Mouse (Mus musculus): ENCODE results near the gene Birc2. TPM values are rescaled to one million over a fixed set of nuclear protein-coding genes. Genes with fewer than 3 reads are reported as not detected.
A peak's percentile ranks its signal among the peaks of the same experiment; 100 is the strongest.

The Birc2 gene
- polyA plus RNA-seq (2016; fragmentation: Nextera tagmentation; extraction: Ambion mirVana) = 15.0 and 15.6 TPM in 2 replicates

- no peaks in the 10 kb centered on the region for H3K27me3 ChIP-seq (replicated peaks)
- H3K4me3 ChIP-seq = peak within 1 kb of the TSS; percentile 76
- under 1% methylated on average over 68 of the region's 68 CpGs for WGBS (ENCODE audit: insufficient replicate concordance)
- peak within 1 kb of the TSS; percentile 90 for H3K9ac ChIP-seq
- peak within 1 kb of the TSS; percentile 99 for H3K27ac ChIP-seq
- peaks cover 31% of the 10 kb centered on the region for H3K4me1 ChIP-seq
- H3K9me3 ChIP-seq (replicated peaks) = no peaks in the 10 kb centered on the region
- peaks cover 25% of the 10 kb centered on the region for H3K36me3 ChIP-seq
- ATAC-seq = peak; percentile 98
- H3K4me2 ChIP-seq = peak within 1 kb of the TSS; percentile 86
These were observed at the start of gene Birc2 for GRCm38 (mm10) chr9:7836905-7837805. Birc2 (minus strand) TSS chr9:7837064.

DNA sequence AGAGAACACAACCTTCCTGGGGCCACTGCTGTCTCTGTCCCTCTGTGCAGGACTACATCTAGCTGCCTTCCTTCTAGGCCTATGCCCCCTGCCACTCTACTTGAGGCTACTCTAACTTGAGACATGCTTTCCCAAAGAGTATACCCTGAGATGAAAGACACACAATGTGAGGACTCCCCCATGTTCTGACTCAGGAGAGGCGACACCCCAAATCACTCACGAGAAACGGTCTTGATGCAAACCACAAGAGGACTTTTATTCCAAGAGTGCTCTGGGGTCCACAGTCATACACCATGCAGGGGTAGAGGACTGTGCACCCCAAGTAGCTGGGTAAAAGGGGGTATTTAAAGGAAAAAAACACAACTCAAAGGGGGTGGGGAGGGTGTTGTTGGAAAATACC, 47.5 kb upstream of the Birc2 start:
- Histone ChIP-seq H3K4me3 (no peak overlapping the region), H3K36me3 (no peaks in the 10 kb centered on the region), H3K9ac (no peak overlapping the region), H3K4me2 (no peak overlapping the region), H3K27me3 (replicated peaks) (no peaks in the 10 kb centered on the region), H3K4me1 (no peaks in the 10 kb centered on the region), H3K27ac (no peak overlapping the region), H3K9me3 (replicated peaks) (peaks cover 8% of the 10 kb centered on the region)
- 91% methylated on average over 3 of the region's 3 CpGs for WGBS (ENCODE audit: insufficient replicate concordance)
- no peak for ATAC-seq

DNA sequence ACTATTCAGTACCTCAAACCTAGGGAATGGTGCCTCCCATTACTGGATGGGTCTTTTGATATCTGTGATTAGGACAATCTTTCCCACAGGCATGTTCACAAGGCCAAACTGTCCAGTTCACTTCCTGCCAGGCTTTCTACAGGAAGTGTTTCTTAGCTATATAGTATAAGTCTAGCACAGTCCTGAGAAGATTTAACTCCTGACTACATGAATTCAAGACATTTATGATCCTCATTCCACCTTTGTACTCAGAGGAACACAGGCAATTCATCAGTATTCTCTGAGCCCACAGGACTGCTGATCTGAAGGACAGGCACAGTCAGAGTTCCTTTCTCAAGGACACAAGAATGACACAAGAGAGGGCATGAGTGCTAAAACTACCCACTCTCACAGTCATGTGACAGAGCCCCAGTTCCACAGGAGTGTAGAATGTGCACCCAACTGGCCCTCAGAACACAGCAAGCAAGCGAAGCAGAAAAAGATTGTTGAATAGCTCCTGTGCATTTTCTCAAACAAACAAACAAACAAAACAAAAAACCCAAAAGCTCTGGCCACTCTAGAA, 45.5 kb upstream of the Birc2 start:
- Histone ChIP-seq H3K9me3 (replicated peaks) (peaks cover 8% of the 10 kb centered on the region), H3K4me2 (no peak overlapping the region), H3K9ac (no peak overlapping the region), H3K4me3 (no peak overlapping the region), H3K36me3 (no peaks in the 10 kb centered on the region), H3K27ac (no peak overlapping the region), H3K4me1 (no peaks in the 10 kb centered on the region), H3K27me3 (replicated peaks) (0 out of 2 replicates have a peak, but pooled peaks cover 5% of the 10 kb centered on the region)
- ATAC-seq = no peak
- WGBS (ENCODE audit: insufficient replicate concordance) = 73% methylated on average over 1 of the region's 1 CpGs

DNA sequence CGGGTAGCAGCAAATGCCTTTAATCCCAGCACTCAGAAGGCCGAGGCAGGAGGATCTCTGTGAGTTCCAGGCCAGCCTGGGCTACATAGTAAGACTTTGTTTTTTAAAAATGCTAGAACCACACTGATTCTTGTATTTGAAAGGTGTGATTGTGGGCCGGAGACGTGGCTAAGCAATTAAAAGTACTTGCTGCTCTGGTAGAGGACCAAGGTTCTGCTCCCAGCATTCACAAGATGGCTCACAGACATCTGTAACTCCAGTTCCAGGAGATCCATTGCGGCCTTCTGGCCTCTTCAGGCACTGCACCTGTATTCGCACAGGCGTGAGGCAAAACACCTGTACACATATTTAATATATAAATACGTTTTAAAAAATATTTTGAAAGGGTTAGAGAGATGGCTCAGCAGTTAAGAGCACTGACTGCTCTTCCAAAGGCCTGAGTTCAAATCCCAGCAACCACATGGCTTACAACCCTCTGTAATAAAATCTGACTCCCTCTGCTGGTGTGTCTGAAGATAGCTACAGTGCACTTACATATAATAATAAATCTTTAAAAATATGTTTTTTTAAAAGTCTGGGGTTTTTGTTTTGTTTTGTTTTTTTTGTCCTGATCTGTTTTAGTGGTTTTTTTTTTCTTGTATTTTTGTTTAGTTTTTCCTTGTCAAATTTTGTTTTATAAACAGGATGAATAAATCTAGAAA, 36.8 kb upstream of the Birc2 start:
- H3K9ac ChIP-seq = peak overlapping the region; percentile 73
- no peaks in the 10 kb centered on the region for H3K9me3 ChIP-seq (replicated peaks)
- peak overlapping the region; percentile 66 for H3K4me3 ChIP-seq
- H3K27me3 ChIP-seq (replicated peaks) = 0 out of 2 replicates have a peak, but pooled peaks cover 5% of the 10 kb centered on the region
- WGBS (ENCODE audit: insufficient replicate concordance) = 77% methylated on average over 8 of the region's 8 CpGs
- H3K27ac ChIP-seq = peak overlapping the region; percentile 76
- peaks cover 29% of the 10 kb centered on the region for H3K4me1 ChIP-seq
- H3K36me3 ChIP-seq = peaks cover 3% of the 10 kb centered on the region; the same call in 1 of the 2 replicates
- peak overlapping the region; percentile 88 for H3K4me2 ChIP-seq
- ATAC-seq = no peak

DNA sequence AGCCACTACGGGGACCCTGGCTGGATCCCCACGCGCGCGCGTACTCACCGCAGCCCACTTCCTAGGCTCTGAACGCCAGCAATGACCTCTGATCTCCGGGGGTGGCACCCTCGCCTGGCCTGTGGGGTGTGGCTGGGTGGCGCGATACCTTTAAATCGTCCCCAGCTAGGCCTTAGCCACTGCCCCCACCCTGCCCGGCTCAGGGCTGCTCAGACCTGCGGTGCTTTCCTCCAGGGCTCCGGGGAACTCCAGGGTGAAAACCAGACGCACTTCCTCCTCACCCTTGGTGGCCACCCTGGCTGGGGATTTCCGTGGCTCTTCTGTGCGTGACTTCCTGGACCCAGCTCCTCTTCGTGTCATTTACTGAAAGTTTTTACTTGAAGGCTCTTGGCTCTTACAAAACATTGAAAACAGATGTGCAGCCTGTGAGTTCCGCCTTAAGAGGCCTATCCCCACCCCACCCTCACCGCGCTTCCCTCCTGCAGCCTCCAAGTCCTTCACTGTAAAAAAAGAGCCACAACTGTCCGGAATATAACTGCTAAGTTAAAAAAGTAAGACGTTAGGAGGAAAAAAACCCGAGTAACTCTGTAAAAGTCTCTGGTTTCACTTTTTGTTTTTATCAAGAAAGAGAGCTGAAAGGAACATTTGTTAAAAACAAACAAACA, 36.0 kb upstream of the Birc2 start, which contains the start of gene Birc3:
TSS of gene Birc3 (minus strand) at position 412 of the 665 bp plus-strand sequence.
- Histone ChIP-seq H3K27ac (peak within 1 kb of the TSS; percentile 76), H3K36me3 (peaks cover 4% of the 10 kb centered on the region; the same call in 1 of the 2 replicates), H3K4me2 (peak within 1 kb of the TSS; percentile 88), H3K27me3 (replicated peaks) (0 out of 2 replicates have a peak, but pooled peaks cover under 1% of the 10 kb centered on the region), H3K9ac (peak within 1 kb of the TSS; percentile 73), H3K4me1 (peaks cover 31% of the 10 kb centered on the region), H3K9me3 (replicated peaks) (no peaks in the 10 kb centered on the region), H3K4me3 (peak within 1 kb of the TSS; percentile 66)
- ATAC-seq = peak; percentile 99
- 2% methylated on average over 26 of the region's 26 CpGs for WGBS (ENCODE audit: insufficient replicate concordance)

DNA sequence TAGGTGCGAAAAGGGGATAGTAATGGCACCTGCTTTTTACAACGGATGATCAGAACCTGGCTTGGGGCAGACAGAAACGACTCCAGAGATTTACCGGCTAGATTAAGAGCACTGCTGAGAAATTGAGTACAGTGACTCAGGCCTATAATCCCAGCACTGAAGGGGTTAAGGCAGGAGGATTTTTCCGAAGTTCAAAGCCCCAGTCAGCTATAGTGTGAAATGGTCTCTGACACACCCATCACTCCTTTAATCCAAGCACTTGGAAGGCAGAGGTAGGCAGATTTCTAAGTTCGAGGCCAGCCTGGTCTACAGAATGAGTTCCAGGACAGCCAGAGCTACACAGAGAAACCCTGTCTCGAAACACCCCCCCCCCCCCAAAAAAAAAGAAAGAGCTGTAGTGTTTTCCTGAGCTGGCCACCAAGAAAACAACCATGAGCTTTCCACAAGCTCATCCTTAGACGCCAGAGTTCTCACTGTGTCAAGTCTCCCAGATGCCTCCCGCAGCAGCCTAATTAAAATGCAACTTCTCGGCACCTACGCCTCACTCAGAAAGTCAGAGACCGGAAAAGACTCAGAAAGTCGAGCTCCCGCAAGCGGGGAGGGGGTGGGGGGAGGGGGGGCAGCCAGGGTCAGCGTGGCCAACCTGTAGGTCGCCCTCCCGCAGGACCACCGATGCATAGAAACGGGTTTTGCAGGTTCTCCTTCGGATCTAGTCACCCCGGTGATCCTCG, 35.3 kb upstream of the Birc2 start:
- H3K4me3 ChIP-seq = peak overlapping the region; percentile 66
- no peaks in the 10 kb centered on the region for H3K9me3 ChIP-seq (replicated peaks)
- H3K27me3 ChIP-seq (replicated peaks) = no peaks in the 10 kb centered on the region
- H3K4me1 ChIP-seq = peaks cover 34% of the 10 kb centered on the region
- peaks cover 11% of the 10 kb centered on the region for H3K36me3 ChIP-seq
- peak overlapping the region; percentile 76 for H3K27ac ChIP-seq
- peak overlapping the region; percentile 73 for H3K9ac ChIP-seq
- peak; percentile 43 for ATAC-seq
- H3K4me2 ChIP-seq = peak overlapping the region; percentile 88
- 10% methylated on average over 22 of the region's 23 CpGs for WGBS (ENCODE audit: insufficient replicate concordance)

- Histone ChIP-seq H3K36me3 (peaks cover 13% of the 10 kb centered on the region), H3K9me3 (replicated peaks) (no peaks in the 10 kb centered on the region), H3K4me2 (peak overlapping the region; percentile 88), H3K9ac (0 out of 2 replicates have a peak overlapping the region, but pooled peaks have one; percentile 73), H3K4me1 (peaks cover 34% of the 10 kb centered on the region), H3K4me3 (no peak overlapping the region; the same call in 1 of the 2 replicates), H3K27me3 (replicated peaks) (no peaks in the 10 kb centered on the region), H3K27ac (0 out of 2 replicates have a peak overlapping the region, but pooled peaks have one; percentile 4)
- ATAC-seq = no peak
- 55% methylated on average over 4 of the region's 4 CpGs for WGBS (ENCODE audit: insufficient replicate concordance)
These were observed 34.6 kb upstream of the Birc2 start for GRCm38 (mm10) chr9:7871316-7872043.

GRCm38 (mm10) chr9:7870556-7871315, 33.9 kb upstream of the Birc2 start:
- Histone ChIP-seq H3K4me2 (0 out of 2 replicates have a peak overlapping the region, but pooled peaks have one; percentile 88), H3K27ac (peak overlapping the region; percentile 1; the same call in 1 of the 2 replicates), H3K36me3 (peaks cover 13% of the 10 kb centered on the region), H3K9me3 (replicated peaks) (no peaks in the 10 kb centered on the region), H3K4me3 (no peak overlapping the region), H3K9ac (no peak overlapping the region), H3K27me3 (replicated peaks) (no peaks in the 10 kb centered on the region), H3K4me1 (peaks cover 34% of the 10 kb centered on the region)
- 75% methylated on average over 10 of the region's 10 CpGs for WGBS (ENCODE audit: insufficient replicate concordance)
- ATAC-seq = no peak

DNA sequence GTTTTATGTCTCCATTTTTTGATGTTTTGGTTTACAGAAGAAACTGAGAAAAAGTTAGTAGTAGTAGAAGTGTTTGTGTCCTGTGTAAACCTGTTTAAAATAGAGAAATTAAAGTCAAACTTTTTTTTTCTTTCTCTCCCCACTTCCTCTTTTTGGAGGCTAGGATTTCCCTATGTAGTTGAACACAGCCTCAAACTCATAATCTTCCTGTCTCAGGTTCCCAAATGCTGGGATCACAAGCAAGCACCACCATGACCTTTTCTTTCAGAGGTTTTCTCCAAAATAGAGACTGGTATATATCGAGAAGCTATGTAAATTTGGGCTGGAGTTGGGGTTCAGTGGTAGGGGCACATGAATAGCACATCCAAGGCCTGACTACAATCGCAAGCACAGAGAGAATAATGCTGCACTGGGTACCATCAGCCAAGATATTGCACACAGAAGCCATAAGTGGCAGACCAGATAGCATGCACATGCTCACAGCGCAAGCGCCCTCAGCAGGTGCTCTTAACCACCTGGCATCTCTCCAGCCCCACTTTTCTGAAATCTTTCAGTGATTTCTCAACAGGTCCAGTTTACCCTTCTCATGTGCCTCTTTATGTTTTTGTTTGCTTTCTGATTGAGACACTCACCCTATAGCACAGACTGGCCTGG, 32.1 kb upstream of the Birc2 start:
- Histone ChIP-seq H3K4me1 (peaks cover 34% of the 10 kb centered on the region), H3K9me3 (replicated peaks) (no peaks in the 10 kb centered on the region), H3K27me3 (replicated peaks) (no peaks in the 10 kb centered on the region), H3K4me2 (no peak overlapping the region), H3K36me3 (peaks cover 16% of the 10 kb centered on the region), H3K27ac (no peak overlapping the region), H3K9ac (no peak overlapping the region), H3K4me3 (no peak overlapping the region)
- no peak for ATAC-seq
- 68% methylated on average over 4 of the region's 4 CpGs for WGBS (ENCODE audit: insufficient replicate concordance)

All from liver, embryonic 12.5 days (tissue).